Mouse (Mus musculus) erythroid progenitor cell, adult 5-6 weeks (primary cell): ENCODE measurements around the gene Foxj3. TPM values are rescaled to one million over a fixed set of nuclear protein-coding genes. Genes with fewer than 3 reads are reported as not detected.

Source experiments
- ATAC-seq: replicated peaks from 2 replicates; pipeline ENCODE4 v1.8.0; 2016; ENCODE audit warnings: moderate number of reproducible peaks, mild to moderate bottlenecking, moderate TSS enrichment, inconsistent platforms; ENCODE audit not compliant: poor library complexity, low FRiP score, severe bottlenecking
- total RNA-seq, 2 experiments: library from RNA; stranded (forward) in 1 of 2; stranded (reverse) in 1 of 2; fragments of 150-400 nt in 1 of 2; fragments of 186-747, 209-891 nt in 1 of 2; gene quantifications; 2 replicates each; pipeline versions ENCODE4 v1.2.3 to v1.2.4; 2015 to 2017; ENCODE audit warnings: low replicate concordance in 2 of 2

Gene Foxj3
- total RNA-seq, 2 experiments from 2014 or later: 10.1 to 17.2 TPM

DNA sequence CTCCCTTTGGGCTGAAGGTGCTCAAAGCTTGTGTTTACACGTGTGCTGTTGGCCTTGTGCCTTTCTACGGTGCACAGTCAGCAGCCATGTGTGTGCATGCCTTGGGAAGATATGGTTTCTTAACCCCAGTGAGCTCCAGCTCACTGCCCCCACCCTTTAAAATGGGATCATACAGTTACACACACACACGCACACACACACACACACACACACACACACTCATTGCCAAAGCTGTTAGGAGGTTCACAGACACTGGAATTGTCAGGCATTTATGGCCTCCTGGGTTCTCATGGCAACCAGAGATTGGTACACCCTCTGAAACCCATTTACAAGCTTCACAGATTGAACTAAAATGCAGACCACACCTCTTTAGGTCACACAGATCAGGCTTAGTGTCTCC, 97.1 kb downstream of the Foxj3 start:
- ATAC-seq: no peak

DNA sequence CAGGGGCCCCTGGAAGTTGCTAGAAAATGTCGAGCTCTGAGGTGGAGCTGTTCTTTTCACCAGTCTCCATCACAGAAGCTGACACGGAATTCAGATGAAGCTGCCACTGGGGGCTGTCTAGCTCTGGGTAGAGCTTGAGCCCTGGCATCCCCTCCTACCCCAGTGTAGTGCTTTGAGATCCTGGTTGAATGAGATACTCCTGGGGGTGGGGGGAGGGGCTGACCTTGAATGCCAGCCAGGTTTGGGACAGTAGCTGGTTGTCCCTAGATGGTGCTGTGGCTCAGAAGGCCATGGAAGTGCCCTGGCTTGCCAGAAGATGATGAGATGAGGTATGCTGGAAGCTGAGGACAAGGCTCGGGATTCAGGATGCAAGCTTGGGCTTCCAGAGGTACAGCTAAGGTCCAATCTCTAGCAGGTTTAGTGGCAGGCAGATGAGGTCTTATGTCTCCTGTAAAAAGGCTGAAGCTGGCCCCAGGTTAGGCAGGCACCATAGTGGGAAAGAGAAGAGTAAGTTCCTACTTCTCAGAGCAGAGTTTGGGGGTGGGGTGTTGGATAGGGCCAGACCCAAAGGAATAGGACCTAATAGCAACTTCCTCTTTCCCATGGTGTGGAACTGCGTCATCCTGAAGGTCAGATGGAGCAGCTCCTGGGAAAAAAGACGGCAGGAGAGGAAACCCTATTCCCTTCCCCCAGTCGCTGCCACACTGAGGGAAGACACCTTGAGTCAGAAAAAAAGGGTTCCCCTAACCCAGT, 98.3 kb downstream of the Foxj3 start:
- ATAC-seq: no peak

DNA sequence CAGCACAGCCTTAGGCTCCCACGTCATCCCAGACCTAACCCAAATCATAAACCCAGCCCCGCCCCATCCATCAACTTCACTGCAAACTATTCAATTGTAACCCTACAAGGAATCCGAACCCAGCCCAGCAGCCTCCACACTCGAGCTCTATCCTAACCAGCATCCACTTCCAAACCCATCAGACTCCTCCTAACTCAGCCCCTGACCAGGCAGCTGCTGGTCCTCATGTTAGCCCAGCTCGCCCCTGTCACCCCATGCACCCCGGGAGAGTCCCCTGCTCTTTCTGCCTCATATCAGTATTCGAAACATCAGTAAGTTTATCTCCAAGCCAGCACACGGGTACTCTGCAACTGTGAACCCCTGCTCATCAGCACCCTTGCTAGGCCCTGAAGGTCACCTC, 98.9 kb downstream of the Foxj3 start:
- ATAC-seq: no peak

DNA sequence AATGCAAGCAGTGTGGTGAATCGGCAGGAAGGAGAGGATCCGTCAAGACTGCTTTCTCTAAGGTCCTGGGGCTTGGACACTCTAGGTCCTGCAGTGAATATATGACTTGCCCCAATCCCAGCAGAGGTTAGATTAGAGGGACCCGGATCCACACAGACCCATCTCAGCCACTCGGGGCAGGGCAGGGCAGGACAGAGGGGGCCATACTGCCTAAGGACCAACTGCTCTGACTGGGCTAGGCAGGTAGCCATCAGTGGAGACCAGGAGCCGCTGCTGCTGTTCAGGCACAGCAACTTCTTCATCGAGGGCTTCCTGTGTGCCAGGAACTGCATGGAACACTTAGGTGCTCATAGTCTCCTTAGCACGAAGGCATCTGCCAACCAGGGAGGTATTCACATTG, 99.9 kb downstream of the Foxj3 start:
- no peak for ATAC-seq

DNA sequence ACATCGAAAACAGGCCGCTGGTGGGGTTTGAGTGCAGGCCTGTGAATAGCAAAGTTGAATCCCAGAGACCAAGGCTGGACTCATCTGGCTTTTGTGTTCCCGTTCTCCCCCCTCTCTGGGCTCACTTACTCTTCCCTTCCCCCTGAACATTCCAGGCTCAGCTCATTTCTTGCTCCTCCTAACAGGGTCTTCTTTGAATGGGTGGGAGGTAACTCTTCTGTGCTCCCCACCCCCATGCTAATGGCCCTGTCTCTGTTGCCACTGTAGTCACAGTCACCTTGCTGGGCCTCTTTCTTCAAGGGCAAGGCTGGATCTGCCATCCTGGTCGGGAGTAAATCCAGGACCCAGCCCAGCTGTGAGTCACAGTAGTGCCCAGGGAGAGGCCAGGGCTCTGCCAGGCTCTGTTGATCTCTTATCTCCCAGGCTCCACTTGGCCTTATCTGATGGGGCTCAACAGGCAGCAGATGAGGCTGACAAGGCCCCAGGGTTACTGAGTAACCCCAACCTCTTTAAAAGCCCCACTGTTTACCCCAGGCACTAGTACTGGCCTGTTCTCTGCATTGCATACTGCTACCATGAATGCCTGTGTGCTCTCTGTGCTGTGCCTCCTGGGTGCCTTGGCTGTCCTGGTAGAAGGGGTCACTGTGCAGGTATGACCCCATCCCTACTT, 100.5 kb downstream of the Foxj3 start, which contains the start of gene Guca2a:
Gene Guca2a (plus strand): TSS at position 529 of the 670 bp plus-strand sequence.
- ATAC-seq: no peak

DNA sequence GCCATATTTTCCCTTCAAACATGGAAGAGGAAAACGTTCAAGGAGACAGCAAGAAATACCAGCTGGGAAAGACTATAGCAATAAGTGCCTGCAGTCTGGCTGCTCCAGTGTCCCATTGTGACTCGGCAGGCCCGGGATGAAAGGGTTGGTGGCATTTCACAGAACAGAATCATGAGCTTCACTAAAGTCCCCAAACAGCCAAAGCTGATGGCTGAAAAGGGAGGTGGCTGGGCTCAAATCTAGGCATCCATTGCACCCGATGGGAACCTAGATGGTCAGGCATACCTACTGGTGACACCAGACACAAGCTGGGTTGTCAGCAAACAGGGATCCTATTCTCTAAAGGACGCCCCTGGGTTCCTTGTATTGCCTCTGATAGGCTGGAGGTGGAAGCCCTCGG, 101.1 kb downstream of the Foxj3 start:
- no peak for ATAC-seq

DNA sequence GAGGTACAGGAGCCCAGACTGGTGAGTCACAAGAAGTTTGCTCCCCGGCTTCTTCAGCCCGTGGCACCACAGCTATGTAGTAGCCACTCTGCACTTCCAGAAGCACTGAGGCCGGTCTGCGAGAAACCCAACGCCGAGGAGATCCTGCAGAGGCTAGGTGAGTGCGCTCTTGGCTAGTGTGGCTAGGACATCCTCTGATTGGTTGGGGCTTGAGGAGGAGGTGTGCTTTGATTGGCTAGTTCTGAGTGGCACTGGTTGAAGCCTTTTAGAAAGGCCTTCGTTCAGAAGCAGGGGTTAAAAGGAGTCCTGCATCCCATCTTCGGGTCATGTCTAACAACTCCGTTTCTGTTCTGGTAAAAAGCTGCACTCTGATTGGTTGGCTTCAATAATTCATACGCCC, 101.9 kb downstream of the Foxj3 start:
- no peak for ATAC-seq

DNA sequence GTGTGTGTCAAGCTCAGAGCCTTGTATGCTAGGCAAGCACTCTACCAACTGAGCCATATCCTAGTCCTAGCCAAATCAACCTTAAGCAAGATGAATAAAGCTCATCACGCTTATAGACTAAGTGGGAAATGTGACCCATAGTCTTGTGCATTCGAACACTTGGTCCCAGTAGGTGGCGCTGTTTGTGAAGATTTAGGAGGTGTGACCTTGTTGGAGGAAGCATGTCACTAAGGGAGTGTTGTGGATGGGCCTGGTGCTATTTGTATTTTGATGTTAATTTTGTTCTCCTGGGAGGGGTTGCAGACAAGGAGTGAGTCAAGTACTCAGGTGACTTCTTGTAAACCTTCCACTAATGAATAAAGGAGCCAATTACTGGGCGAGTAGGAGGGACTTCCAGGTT, 105.9 kb downstream of the Foxj3 start:
- no peak for ATAC-seq

DNA sequence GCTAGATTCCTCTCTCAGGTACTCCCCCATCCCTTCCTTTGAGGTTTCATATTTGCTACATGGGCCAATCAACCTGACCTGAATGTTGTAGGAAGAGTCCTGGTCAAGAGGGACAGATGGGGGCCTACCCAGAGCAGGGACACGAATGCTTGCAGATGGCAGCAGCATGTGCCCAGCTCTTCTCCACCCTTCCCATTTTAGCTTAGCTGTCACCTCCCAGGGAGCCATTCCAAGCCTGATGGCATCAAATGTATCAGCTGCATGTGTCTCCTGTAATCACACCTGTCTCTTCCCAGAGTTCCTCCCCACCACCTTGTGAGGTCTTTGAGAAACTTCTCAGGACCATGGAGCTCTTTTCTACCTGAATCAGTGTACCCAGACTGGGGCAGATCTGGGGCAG, 120.2 kb downstream of the Foxj3 start:
- no peak for ATAC-seq

DNA sequence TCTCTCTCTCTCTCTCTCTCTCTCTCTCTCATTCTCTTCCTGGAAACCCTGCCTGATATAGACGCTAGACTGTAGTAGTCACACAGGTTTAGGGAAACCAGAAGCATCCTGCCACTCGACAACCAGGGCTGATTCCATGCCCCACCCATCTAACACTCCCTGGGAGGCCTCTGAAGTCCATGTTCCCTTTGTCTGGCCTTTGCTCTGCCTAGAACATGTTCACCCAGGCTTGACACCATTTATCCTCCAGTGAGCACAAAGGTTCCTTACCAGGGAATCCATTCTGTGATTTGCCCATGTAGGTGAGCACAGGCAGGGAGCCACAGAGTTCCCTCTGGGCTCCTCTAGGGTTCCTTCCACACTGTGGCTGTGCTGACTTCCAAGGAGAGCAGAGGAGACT, 121.4 kb downstream of the Foxj3 start:
- ATAC-seq: no peak

DNA sequence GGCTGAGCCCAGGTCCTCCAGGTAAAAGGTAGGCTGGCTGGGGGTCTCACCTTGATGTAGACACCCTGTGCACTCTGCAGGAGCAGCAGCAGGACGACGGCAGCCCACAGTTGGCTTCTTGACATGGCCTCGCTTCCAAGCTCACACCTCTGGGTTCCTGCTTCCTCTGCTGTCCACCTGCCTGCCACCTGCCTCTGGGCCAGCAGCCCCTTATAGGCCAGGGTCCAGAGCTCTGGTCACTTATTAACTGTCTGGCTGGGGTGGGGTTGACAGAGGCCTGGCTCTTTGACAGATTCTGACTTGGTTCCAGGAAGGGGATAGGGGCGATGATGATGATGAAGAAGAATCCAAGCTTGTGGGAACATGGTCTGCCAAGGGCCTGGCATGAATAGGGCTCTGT, 121.9 kb downstream of the Foxj3 start, which contains the start of gene Guca2b:
Gene Guca2b (minus strand): TSS at position 224 of the 400 bp plus-strand sequence.
- no peak for ATAC-seq

DNA sequence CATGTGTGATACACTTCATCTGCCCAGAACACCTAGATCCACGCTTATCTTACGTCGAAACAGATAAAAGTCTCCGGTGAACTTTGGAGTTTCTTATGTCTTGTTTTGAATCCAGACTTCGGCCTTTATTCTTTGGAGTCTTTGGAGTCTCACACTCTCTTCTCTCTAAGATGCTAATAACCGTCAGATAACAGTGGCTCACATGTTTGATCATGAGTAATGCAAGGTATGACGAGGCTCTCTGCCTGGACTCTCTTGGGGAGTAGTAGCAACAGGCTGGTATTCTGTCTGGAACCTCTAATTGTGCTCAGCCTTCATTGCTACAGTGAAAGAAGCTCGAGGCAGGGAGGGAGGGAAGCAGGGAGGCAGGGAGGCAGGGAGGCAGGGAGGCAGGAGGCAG, 123.2 kb downstream of the Foxj3 start:
- ATAC-seq: no peak

DNA sequence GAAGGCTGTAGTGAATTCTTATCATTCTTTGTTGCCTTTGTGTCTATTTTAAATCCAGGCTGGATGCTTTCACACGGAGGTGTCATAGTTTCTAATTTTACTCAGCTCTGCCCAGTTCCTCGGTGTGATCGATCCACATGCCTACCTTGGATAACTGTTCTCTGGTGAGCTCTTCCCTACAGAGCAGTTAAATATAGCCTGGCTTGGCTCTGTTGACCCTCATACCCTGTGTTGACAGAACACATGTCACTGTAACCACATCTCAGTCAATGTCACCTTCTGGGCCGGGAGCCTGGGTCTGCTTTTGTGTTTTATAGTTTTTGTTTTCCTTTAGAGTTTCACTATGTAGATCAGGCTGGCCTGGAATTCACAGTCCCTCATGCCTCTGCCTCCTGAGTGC, 125.3 kb downstream of the Foxj3 start:
- no peak for ATAC-seq

DNA sequence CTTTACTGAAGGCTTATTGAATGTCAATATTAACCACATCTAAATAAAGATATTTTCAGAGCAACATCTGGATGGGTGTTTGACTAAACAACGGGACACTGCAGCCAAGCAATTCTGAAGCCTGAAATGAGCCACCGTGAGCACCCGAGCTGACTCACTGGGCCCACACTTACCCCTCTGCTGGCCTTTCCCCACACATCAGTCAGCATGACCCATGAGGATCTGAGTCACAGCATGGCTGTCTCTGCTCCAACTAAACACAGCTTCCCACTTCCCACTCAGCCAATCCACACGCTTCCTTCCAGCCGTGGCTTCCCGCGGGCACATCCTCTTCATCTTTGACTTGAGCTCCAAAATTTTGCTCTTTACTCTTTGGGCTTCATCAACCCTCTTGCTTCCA, 126.2 kb downstream of the Foxj3 start:
- no peak for ATAC-seq

DNA sequence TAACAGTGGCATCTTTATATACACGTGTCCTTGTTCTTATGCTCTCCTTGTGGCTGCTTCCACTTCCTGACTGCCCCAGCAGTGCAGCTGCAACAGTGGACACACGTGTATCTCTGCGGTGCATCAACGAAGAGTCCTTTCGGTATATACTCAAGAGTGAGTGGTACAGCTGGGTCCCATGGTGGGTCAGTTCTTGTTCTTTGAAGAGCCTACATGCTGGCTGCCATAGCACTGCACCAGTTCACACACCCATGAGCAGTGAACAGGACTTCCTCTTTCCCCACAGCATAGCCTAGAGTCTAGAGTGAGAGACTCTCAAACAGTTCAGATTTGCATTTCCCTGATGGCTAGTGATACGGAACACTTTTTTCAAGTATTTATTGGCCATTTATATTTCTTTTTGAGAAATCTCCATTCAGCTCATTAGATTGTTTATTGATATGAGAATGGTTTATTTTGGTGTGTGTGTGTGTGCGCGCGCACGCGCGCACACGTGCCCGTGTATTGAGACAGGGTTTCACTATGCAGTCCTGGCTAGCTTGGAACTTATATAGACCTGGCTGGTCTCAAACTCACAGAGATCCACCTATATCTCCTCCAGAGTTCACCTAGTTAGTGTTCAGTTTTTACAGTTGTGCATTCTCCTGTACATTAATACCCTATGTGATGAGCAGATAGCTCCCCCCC, 126.7 kb downstream of the Foxj3 start:
- ATAC-seq: no peak

DNA sequence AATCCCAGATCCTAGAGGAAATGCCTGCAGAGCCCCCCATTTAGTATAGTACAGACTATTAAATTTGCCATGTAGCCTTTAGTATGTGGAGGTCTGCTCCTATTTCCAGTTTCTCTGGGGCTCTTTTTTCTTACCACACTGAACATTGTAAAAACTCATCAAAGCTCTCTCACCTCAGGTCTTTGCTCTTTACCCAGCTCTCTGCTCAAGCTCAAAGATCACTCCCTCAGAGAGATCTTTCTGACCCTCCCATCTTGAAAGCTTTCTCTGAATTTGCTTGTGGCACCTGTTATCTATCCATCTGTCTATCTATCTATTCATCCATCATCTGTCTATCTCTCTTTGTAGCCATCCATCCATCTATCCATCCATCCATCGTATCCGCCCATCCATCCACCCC, 128.4 kb downstream of the Foxj3 start:
- ATAC-seq: no peak

DNA sequence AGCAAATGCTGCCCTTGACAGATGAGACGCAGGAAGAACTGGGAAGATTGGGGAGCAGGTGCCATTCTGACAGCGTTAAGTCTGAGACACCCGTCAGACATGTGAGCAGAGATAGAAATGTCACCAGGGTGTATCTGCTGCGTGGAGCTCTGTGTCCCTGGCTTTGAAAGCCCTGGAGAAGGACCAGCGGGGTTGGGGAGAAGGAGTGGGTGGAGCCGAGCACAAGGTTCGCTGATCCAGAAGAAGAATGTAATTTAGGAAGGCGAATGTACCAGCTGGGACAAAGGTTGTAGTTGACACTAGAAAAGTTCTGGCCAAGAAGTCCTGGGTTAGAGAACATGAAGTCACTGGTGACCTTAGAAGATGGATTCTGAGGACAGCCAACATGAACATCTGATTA, 129.3 kb downstream of the Foxj3 start:
- ATAC-seq: no peak

DNA sequence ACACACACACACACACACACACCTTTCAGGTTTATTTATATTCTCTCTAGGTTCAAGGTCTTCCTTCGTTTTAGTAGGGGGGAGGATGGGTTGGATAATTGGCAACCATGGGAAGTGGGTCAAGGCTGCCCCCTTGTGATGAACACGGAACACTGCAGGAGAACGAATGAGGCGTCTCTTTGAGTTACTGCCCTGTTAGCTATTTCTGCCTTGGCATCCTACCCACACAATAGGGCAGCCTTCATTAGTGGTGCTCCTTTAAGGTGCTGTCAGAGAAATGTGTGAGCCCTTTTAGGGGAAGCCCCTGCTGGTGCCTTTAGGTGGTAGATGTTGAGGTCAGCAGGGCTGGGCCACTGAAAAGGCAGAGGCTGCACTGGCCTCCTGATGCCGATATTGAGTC, 130.7 kb downstream of the Foxj3 start:
- no peak for ATAC-seq

DNA sequence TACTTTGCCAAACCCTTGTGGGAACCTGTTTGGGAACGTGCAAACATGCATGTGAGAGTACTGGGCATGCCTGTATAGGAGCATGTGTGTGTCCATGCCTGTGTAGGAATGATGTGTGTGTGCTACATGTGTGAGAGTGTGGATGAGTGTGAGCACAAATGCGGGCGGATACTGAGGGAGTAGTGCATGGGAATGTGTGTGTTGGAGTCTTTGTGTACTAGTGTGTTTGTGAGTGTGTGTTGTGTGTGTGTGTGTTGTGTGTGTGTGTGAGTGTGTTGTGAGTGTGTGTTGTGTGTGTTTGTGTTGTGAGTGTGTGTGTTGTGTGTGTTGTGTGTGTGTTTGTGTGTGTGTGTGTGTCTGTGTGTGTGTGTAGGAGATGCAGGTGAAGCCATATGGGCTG, 131.4 kb downstream of the Foxj3 start:
- ATAC-seq: no peak

DNA sequence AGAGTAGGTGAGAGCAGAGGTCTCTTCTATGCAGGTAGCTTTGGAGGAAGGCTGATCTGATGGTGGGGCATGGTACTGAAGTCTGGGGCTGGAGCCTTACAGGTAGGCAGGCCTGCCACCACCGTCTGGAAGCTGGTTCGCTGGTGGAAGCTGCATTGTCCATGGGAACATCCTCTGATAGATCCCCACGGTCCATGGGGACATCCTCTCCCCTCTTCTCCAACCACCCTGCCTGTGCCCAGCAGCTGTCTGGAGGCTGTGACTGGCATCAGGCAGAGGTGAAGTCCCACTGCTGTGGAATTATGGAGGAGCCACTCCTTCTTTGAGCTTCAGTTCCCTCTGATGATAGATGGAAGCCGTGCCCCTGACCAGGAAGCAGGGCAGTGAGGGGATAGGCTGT, 131.8 kb downstream of the Foxj3 start:
- no peak for ATAC-seq
